Mouse (Mus musculus): Measurements from ENCODE around the gene Far2.

The Far2 gene

GRCm38 (mm10) chr6:148046881-148047649, at the start of gene Far2:
Far2 (plus strand) TSS chr6:148047259.
- DNase-seq (ENCODE audit: low spot score), result no peak

- no peak for DNase-seq (ENCODE audit: low spot score)
Observed at GRCm38 (mm10) chr6:148000483-148000882, 46.6 kb upstream of the Far2 start.

- DNase-seq (ENCODE audit: low spot score), result no peak
Observed at GRCm38 (mm10) chr6:148001071-148001470, 46.0 kb upstream of the Far2 start.

GRCm38 (mm10) chr6:148006118-148006837, 40.8 kb upstream of the Far2 start:
- DNase-seq (ENCODE audit: low spot score), result no peak

- DNase-seq (ENCODE audit: low spot score), result no peak
Observed at GRCm38 (mm10) chr6:148040759-148041158, 6.3 kb upstream of the Far2 start.

- no peak for DNase-seq (ENCODE audit: low spot score)
Observed at GRCm38 (mm10) chr6:148047650-148047988, 560 bp downstream of the Far2 start.

GRCm38 (mm10) chr6:148063131-148063530, 16.1 kb downstream of the Far2 start:
- no peak for DNase-seq (ENCODE audit: low spot score)

- no peak for DNase-seq (ENCODE audit: low spot score)
Observed at GRCm38 (mm10) chr6:148066267-148066666, 19.2 kb downstream of the Far2 start.

- no peak for DNase-seq (ENCODE audit: low spot score)
Observed at GRCm38 (mm10) chr6:148068786-148069185, 21.7 kb downstream of the Far2 start.

GRCm38 (mm10) chr6:148073599-148073998, 26.5 kb downstream of the Far2 start:
- DNase-seq (ENCODE audit: low spot score), result no peak

GRCm38 (mm10) chr6:148074211-148074864, 27.3 kb downstream of the Far2 start:
- no peak for DNase-seq (ENCODE audit: low spot score)

GRCm38 (mm10) chr6:148083864-148084263, 36.8 kb downstream of the Far2 start:
- DNase-seq (ENCODE audit: low spot score), result no peak

GRCm38 (mm10) chr6:148084403-148084802, 37.3 kb downstream of the Far2 start:
- no peak for DNase-seq (ENCODE audit: low spot score)

- DNase-seq (ENCODE audit: low spot score), result no peak
Observed at GRCm38 (mm10) chr6:148097039-148097438, 50.0 kb downstream of the Far2 start.

GRCm38 (mm10) chr6:148101977-148102376, 54.9 kb downstream of the Far2 start:
- DNase-seq (ENCODE audit: low spot score), result no peak

- DNase-seq (ENCODE audit: low spot score), result no peak
Observed at GRCm38 (mm10) chr6:148102434-148102833, 55.4 kb downstream of the Far2 start.

- no peak for DNase-seq (ENCODE audit: low spot score)
Observed at GRCm38 (mm10) chr6:148104212-148104611, 57.2 kb downstream of the Far2 start.

GRCm38 (mm10) chr6:148105722-148106268, 58.7 kb downstream of the Far2 start:
- no peak for DNase-seq (ENCODE audit: low spot score)

- DNase-seq (ENCODE audit: low spot score), result no peak
Observed at GRCm38 (mm10) chr6:148108741-148109472, 61.8 kb downstream of the Far2 start.

GRCm38 (mm10) chr6:148110996-148111633, 64.1 kb downstream of the Far2 start:
- no peak for DNase-seq (ENCODE audit: low spot score)

GRCm38 (mm10) chr6:148116371-148116770, 69.3 kb downstream of the Far2 start:
- no peak for DNase-seq (ENCODE audit: low spot score)

- DNase-seq (ENCODE audit: low spot score), result no peak
Observed at GRCm38 (mm10) chr6:148116907-148117306, 69.8 kb downstream of the Far2 start.
